Mouse (Mus musculus): ENCODE data around the gene Blvrb. TPM values are rescaled to one million over a fixed set of nuclear protein-coding genes. Genes with fewer than 3 reads are reported as not detected.

Blvrb gene
- polyA plus RNA-seq, 1 experiment from 2014 or later, result 46.1 TPM

- Histone ChIP-seq H3K9me3 (no peaks in the 10 kb centered on the region), H3K4me2 (no peak overlapping the region), H3K9ac (no peak overlapping the region), H3K4me3 (no peak overlapping the region), H3K36me3 (no peaks in the 10 kb centered on the region), H3K27ac (no peak overlapping the region), H3K27me3 (peaks cover 11% of the 10 kb centered on the region), H3K4me1 (peaks cover 22% of the 10 kb centered on the region)
- no peak for ATAC-seq (ENCODE audit: insufficient number of reproducible peaks, insufficient read depth, low FRiP score, low TSS enrichment, low read depth)
- WGBS, result 87% methylated on average over 2 of the region's 2 CpGs
Observed at GRCm38 (mm10) chr7:27451359-27451758, 3.6 kb downstream of the Blvrb start.

- Histone ChIP-seq H3K4me2 (no peak overlapping the region), H3K27ac (no peak overlapping the region), H3K4me3 (no peak overlapping the region), H3K9ac (no peak overlapping the region), H3K27me3 (peaks cover 2% of the 10 kb centered on the region), H3K4me1 (peaks cover 14% of the 10 kb centered on the region), H3K9me3 (no peaks in the 10 kb centered on the region), H3K36me3 (no peaks in the 10 kb centered on the region)
- 43% methylated on average over 13 of the region's 13 CpGs for WGBS
- ATAC-seq (ENCODE audit: insufficient number of reproducible peaks, insufficient read depth, low FRiP score, low TSS enrichment, low read depth), result no peak
Observed at GRCm38 (mm10) chr7:27452206-27452770, 4.5 kb downstream of the Blvrb start.

DNA sequence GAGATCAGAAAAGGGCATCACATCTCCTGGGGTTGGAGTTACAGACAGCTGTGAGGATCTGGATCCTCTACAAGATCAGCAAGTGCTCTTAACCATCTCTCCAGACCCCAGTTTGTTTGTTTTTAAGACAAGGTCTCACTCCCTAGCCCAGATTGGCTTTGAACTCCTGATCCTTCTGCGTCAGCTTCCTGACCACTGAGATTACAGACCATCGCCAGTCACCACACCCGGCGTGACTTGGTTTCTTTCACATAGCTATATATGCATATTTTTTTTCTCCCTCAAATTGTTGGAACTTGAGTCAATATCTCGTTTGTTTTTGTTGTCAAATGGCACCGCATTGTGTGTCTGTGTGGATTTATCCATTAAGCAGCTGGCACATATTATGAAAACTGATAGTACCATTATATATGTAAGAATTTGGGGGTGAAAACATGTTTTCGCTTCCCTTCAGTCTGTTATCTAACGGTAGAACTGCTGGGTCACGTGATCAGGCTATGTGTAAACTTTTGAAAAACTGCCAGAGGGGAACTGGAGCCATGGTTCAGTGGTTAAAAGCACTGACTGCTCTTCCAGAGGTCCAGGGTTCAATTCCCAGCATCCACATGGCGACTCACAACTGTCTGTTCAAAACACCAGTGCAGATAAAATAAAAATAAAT, 6.8 kb downstream of the Blvrb start:
- WGBS, result 70% methylated on average over 10 of the region's 10 CpGs

DNA sequence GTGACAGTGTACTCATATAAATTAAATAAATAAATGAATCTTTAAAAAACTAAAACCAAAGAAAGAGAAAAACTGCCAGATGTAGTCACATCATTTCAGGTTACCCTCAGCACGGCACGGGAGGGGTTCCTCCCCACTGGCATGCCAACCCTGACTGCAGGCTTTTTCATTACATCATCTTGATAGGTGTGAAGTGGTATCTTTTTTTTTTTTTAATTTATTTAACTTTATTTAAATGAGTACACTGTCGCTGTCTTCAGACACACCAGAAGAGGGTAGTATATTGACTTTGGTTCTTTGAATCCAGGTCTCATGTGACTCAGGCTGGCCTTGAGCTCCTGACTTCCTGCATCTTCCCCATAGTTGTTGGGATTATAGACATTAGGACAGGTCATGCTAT, 7.5 kb downstream of the Blvrb start:
- H3K27ac ChIP-seq, result no peak overlapping the region
- ATAC-seq (ENCODE audit: insufficient number of reproducible peaks, insufficient read depth, low FRiP score, low TSS enrichment, low read depth), result no peak
- 0 out of 2 replicates have a peak, but pooled peaks cover 3% of the 10 kb centered on the region for H3K4me1 ChIP-seq
- WGBS, result 93% methylated on average over 3 of the region's 3 CpGs
- H3K9me3 ChIP-seq, result no peaks in the 10 kb centered on the region
- H3K4me2 ChIP-seq, result no peak overlapping the region
- H3K27me3 ChIP-seq, result no peaks in the 10 kb centered on the region
- no peak overlapping the region for H3K4me3 ChIP-seq
- H3K36me3 ChIP-seq, result 0 out of 2 replicates have a peak, but pooled peaks cover 4% of the 10 kb centered on the region
- H3K9ac ChIP-seq, result no peak overlapping the region

More for the DNA sequence above, 6.8 kb downstream of the Blvrb start:
- Histone ChIP-seq H3K9me3 (no peaks in the 10 kb centered on the region), H3K27me3 (no peaks in the 10 kb centered on the region), H3K4me1 (0 out of 2 replicates have a peak, but pooled peaks cover 3% of the 10 kb centered on the region), H3K4me2 (no peak overlapping the region), H3K9ac (no peak overlapping the region), H3K27ac (no peak overlapping the region), H3K4me3 (no peak overlapping the region), H3K36me3 (0 out of 2 replicates have a peak, but pooled peaks cover 3% of the 10 kb centered on the region)
- ATAC-seq (ENCODE audit: insufficient number of reproducible peaks, insufficient read depth, low FRiP score, low TSS enrichment, low read depth), result no peak

- H3K36me3 ChIP-seq, result 0 out of 2 replicates have a peak, but pooled peaks cover 4% of the 10 kb centered on the region
- no peaks in the 10 kb centered on the region for H3K4me1 ChIP-seq
- no peaks in the 10 kb centered on the region for H3K9me3 ChIP-seq
- no peak overlapping the region for H3K4me2 ChIP-seq
- 87% methylated on average over 4 of the region's 4 CpGs for WGBS
- ATAC-seq (ENCODE audit: insufficient number of reproducible peaks, insufficient read depth, low FRiP score, low TSS enrichment, low read depth), result no peak
- no peak overlapping the region for H3K4me3 ChIP-seq
- H3K27me3 ChIP-seq, result no peaks in the 10 kb centered on the region
- no peak overlapping the region for H3K27ac ChIP-seq
- H3K9ac ChIP-seq, result no peak overlapping the region
Observed at GRCm38 (mm10) chr7:27458614-27459013, 10.8 kb downstream of the Blvrb start.

GRCm38 (mm10) chr7:27459640-27460039, 11.9 kb downstream of the Blvrb start:
- WGBS, result 90% methylated on average over 5 of the region's 5 CpGs
- no peak for ATAC-seq (ENCODE audit: insufficient number of reproducible peaks, insufficient read depth, low FRiP score, low TSS enrichment, low read depth)
- Histone ChIP-seq H3K9me3 (no peaks in the 10 kb centered on the region), H3K36me3 (0 out of 2 replicates have a peak, but pooled peaks cover 4% of the 10 kb centered on the region), H3K4me3 (no peak overlapping the region), H3K27ac (no peak overlapping the region), H3K27me3 (no peaks in the 10 kb centered on the region), H3K4me2 (no peak overlapping the region), H3K4me1 (no peaks in the 10 kb centered on the region), H3K9ac (no peak overlapping the region)

DNA sequence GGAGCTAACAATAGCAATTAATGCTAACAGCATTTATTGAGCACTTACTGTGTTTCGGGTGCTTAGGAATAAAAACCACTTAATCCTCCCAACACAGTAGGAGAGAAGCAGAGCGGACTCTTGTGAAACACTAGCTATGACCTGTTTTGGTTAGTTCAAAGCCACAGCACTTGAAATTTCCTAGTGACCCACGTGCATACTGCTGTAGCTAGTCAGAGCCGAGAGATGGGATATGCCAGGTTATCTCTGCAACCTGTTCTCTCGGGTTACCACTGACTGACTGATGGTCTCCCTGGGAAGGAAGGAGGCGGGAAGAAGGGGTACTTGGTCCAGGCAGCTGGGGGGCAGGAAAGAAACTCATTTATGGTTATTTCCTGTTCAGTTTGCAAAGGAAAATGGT, 12.7 kb downstream of the Blvrb start:
- 0 out of 2 replicates have a peak, but pooled peaks cover 4% of the 10 kb centered on the region for H3K36me3 ChIP-seq
- no peak overlapping the region for H3K27ac ChIP-seq
- H3K9ac ChIP-seq, result no peak overlapping the region
- no peaks in the 10 kb centered on the region for H3K4me1 ChIP-seq
- no peak for ATAC-seq (ENCODE audit: insufficient number of reproducible peaks, insufficient read depth, low FRiP score, low TSS enrichment, low read depth)
- H3K4me3 ChIP-seq, result no peak overlapping the region
- H3K4me2 ChIP-seq, result no peak overlapping the region
- no peaks in the 10 kb centered on the region for H3K9me3 ChIP-seq
- 76% methylated on average over 6 of the region's 6 CpGs for WGBS
- H3K27me3 ChIP-seq, result no peaks in the 10 kb centered on the region

DNA sequence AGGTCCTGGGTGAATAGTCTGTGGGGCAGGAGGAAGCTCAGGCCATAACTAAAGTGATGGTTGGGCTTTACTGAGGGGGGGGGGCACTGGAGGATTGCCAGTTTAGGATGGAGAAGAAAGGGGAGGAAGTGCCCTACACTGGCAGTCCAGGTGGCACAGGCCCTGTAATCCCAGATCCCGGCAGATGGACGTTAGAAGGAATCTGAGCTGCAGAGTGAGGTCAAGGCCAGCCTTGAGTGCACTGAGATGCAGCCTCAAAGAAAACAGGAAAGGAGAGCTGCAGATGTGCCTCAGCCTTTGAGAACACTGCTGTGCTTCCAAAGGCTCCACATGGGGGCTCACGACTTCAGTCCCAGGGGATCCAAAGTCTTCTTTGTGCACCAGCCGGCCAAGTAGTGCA, 19.9 kb downstream of the Blvrb start:
- WGBS, result 32% methylated on average over 4 of the region's 4 CpGs
- no peaks in the 10 kb centered on the region for H3K9me3 ChIP-seq
- no peak overlapping the region for H3K4me2 ChIP-seq
- no peaks in the 10 kb centered on the region for H3K27me3 ChIP-seq
- H3K9ac ChIP-seq, result no peak overlapping the region
- ATAC-seq (ENCODE audit: insufficient number of reproducible peaks, insufficient read depth, low FRiP score, low TSS enrichment, low read depth), result no peak
- no peak overlapping the region for H3K4me3 ChIP-seq
- no peaks in the 10 kb centered on the region for H3K36me3 ChIP-seq
- no peak overlapping the region for H3K27ac ChIP-seq
- peaks cover 6% of the 10 kb centered on the region for H3K4me1 ChIP-seq

GRCm38 (mm10) chr7:27471390-27472120, 23.8 kb downstream of the Blvrb start:
- H3K9me3 ChIP-seq, result no peaks in the 10 kb centered on the region
- no peaks in the 10 kb centered on the region for H3K27me3 ChIP-seq
- H3K9ac ChIP-seq, result no peak overlapping the region
- no peak for ATAC-seq (ENCODE audit: insufficient number of reproducible peaks, insufficient read depth, low FRiP score, low TSS enrichment, low read depth)
- WGBS, result 90% methylated on average over 11 of the region's 11 CpGs
- H3K4me3 ChIP-seq, result no peak overlapping the region
- peaks cover 17% of the 10 kb centered on the region for H3K4me1 ChIP-seq
- H3K36me3 ChIP-seq, result peaks cover 9% of the 10 kb centered on the region
- no peak overlapping the region for H3K4me2 ChIP-seq
- H3K27ac ChIP-seq, result no peak overlapping the region

- Histone ChIP-seq H3K9ac (peak overlapping the region; percentile 37; the same call in 1 of the 2 replicates), H3K27ac (peak overlapping the region; percentile 94), H3K36me3 (peaks cover 18% of the 10 kb centered on the region), H3K9me3 (no peaks in the 10 kb centered on the region), H3K4me2 (peak overlapping the region; percentile 66), H3K4me3 (peak overlapping the region; percentile 75), H3K27me3 (no peaks in the 10 kb centered on the region), H3K4me1 (peaks cover 17% of the 10 kb centered on the region)
- no peak for ATAC-seq (ENCODE audit: insufficient number of reproducible peaks, insufficient read depth, low FRiP score, low TSS enrichment, low read depth)
- WGBS, result 41% methylated on average over 7 of the region's 7 CpGs
Observed at GRCm38 (mm10) chr7:27472596-27472995, 24.8 kb downstream of the Blvrb start.

- Histone ChIP-seq H3K27me3 (no peaks in the 10 kb centered on the region), H3K4me2 (peak within 1 kb of the TSS; percentile 66), H3K9me3 (no peaks in the 10 kb centered on the region), H3K4me3 (peak within 1 kb of the TSS; percentile 75), H3K27ac (peak within 1 kb of the TSS; percentile 94), H3K36me3 (peaks cover 24% of the 10 kb centered on the region), H3K4me1 (peaks cover 24% of the 10 kb centered on the region), H3K9ac (peak within 1 kb of the TSS; percentile 85)
- ATAC-seq (ENCODE audit: insufficient number of reproducible peaks, insufficient read depth, low FRiP score, low TSS enrichment, low read depth), result peak; percentile 90
- WGBS, result under 1% methylated on average over 36 of the region's 36 CpGs
Observed at GRCm38 (mm10) chr7:27473156-27473834, 25.5 kb downstream of the Blvrb start, which contains the start of gene Sertad3. TSS of gene Sertad3 (plus strand) at chr7:27473768.
